Mouse (Mus musculus) spleen, postnatal 10 days (tissue): ENCODE results near the gene Bmf.

Source experiments
- DNase-seq, 2 experiments: peaks; one replicate each; pipeline ENCODE4 v3.0.0; 2021 to 2022; ENCODE audit warnings: low spot score in 2 of 2

Gene Bmf

GRCm38 (mm10) chr2:118545242-118546103, 4.0 kb downstream of the Bmf start:
- peak; percentile 62 to 86 for DNase-seq

DNA sequence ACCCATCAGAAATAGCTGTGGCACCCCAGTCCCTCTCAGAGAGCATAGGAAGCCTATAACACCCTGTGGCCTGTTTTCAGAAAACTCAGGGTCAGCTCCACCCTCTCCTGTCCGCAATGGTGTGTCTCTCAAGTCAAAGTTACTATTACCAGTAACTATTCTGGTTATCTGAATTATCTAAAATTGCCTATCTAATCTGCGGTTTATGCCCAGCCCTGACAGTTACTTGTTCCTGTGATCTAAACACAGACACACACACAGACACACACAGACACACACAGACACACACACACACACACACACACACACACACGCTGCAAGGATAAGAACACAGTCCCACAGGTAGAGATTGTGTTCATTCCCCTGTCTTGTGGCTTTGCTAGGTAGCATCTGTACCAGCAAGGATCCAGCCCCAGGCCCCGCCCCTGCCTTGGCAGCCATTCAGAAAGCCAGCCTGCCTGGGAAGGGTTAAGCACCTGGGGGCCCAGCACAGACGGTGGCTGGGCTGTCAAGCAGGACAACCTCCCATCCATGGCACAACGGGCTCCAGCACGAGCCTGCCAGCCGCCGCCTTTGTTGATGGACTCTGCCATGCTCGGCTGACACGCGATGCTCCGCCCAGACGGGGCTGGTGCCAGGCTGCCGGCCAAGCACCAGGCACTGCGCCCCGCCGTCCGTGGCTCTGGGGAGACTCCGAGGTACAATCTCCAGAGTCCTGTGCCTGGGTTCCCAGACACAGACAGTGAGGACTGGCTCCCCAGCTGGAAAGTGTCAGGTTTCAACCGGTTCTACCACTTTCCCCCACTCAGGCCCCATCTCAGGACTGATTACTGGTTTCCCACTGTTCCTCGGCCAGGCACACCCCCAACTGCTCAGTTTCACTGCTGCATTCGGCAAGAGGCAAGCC, 5.3 kb downstream of the Bmf start:
- peak in 1 of 2 experiments; percentile 79 for DNase-seq

DNA sequence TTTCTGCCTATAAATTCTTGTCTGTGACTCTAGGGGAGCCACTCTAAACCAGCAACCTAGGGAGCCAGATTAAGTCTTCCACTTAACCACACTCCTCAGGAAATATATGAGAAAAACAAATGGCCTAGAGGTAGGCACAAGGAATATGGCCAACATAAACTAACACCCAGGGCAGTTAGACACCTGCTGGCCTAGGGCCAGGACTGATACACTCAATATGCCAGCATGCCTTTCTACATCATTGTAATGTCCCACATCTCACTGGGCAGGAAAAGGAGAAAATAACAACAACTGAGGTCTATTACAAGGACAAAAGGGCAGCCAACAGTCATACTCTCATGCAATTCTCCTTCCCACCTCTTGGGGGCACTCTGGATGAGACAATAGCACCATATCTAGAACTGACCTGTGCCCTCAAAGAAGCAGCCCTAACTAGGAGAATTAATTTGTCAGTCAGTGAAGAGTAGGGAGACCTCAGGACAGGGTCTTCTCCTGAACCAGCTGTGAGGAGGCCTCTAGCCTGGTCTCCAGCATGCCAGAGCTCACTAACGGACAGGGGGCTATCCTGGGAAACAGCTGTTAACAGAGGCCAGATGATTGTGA, 6.4 kb downstream of the Bmf start:
- no peak for DNase-seq

DNA sequence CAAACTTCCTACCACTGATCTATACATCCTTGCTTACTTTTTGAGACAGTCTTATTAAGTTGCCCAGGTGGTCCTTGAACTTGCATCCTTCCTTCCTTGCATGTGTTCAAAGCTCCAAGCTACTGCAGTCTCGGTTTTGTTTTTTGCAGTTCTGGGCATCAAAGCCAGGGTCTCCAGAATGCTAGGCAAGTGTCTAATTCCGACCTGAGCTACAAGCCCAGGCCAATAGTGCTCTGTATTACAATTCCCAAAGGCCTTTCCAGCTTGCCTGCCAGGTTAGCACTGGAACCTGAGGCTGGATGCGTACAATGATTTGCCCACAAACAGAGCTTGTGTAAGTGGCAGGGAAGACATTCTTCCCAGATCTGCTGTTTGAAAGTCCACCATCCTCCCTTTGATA, 7.8 kb downstream of the Bmf start:
- DNase-seq = no peak

DNA sequence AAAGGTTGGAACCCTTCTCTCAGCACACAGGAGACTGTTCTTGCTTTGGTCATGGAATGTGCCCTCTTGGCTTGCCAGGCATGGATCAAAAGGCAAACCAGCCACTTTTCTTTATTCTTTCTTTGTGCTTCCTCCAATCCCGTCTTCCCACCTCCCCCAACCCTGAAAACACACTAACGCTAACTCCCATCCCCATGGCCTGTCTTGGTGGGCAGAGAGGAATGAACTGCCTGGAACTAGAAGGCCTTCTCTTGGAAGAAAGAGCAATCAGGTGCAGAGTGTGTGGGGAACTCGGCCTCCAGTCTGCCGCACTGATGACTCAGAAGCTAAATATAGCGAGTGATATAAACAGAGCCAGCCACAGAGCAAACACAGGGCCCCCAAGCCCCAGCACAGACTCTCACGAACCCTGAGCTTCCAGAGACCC, 8.8 kb downstream of the Bmf start:
- no peak for DNase-seq

DNA sequence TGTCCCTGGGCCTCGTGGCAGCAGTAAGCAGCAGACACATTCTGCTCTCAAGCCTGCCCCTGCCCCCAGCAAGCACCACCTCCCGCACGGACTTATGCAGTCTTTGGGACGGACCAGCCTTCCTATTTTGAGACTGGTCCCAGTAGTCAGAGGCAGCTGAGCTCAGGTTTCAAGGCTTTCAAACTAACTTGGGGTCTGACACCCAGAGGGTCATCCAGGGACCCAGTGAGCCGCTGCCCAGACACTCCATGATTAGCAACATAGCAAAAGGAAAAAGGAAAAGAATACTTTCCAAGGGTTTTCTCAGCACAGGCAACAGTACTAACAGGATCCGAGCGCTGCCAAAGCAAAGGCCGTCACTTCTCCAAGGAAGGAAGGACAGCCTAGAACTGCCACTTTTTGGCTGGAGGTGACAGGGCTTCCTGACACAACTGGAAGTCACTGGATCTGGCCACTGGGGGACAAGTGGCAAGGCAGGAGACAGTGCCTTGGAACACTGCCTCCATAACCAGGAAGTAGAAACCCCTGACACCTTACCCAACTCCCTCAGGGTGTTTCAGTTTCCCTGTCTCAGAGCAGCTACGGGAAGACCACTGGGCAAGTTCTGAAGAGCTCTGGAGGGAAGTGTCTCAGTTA, 9.5 kb downstream of the Bmf start:
- DNase-seq = no peak

DNA sequence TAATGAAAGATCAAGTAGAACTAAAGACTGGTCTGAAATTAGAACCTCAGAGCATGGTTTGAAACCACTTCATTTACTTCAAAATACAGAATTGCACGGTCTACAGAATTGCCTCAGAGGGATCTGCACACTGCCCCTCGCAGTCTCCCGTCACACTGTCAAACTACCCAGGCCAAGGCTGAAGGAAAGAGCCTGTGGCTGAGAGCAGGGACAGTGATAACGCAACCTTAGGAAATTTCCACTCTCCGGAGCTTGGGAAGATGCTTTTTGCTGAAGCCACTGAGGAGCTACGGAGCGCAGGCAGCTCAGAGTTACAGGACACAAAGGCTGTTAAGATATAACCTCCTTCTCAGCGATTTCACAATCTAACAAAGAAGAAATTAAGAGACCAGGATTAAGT, 10.4 kb downstream of the Bmf start:
- DNase-seq = no peak

- no peak for DNase-seq
These were observed 12.3 kb downstream of the Bmf start for GRCm38 (mm10) chr2:118537226-118537625.

DNA sequence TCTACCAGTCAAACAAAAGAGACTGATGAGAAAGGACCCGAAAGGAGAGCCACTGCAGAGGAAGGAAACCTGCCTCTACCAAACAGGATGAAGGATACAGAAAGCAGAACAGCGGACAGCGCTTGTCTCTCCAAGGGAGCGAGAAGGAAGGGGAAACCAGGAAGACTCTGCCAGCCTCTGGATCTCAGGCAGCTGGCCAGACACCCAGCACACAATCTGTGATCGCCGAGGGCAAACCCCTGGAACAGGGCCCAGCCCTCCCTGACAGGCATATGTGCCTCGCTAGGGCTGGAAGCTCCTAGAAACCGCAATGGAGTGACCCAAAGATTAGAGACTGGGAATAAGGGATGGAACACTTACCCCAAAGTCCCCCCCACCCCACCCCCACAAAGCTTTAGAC, 12.9 kb downstream of the Bmf start:
- DNase-seq = no peak

- no peak for DNase-seq
These were observed 13.4 kb downstream of the Bmf start for GRCm38 (mm10) chr2:118536111-118536510.

DNA sequence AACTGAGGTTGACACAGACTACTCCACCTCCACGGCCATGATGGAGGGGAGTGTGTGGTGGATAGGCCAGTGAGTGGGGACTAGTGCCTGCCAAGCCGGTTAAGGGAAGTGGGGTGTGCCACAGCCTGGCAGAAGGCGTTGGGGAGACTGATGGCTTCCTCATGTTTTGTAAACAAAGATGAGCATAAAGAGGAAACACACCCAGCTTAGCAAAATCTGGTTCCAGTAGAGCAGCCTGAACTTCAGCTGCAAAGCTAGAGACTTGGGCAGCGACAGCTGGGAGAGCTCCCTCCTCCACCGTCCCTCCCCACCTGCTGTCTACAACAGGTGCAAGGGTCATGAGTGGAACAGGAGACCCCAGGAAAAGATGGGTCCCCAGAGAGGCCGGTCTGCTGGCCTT, 15.5 kb downstream of the Bmf start:
- no peak for DNase-seq

GRCm38 (mm10) chr2:118532855-118533675, 16.4 kb downstream of the Bmf start:
- DNase-seq = no peak

DNA sequence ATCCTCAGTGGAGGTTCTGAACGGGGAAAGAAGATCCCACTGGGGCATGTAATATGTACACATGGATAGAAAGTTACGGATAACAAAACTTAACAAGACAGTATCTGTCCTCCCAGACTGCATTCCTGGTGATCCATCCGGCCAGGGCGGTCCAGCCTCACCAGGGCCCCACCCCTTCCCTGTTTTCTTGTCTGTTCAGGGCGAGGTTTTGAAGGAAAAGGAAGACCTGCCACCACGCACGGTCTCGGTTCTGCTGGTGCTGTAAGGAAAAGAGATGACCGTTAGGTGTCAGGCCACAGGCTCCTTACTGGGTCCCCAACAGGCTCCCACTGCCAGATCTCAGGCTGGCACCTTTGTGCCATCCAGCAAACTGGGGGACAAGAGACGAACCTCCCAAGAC, 17.1 kb downstream of the Bmf start:
- no peak for DNase-seq

GRCm38 (mm10) chr2:118529466-118530181, 19.9 kb downstream of the Bmf start:
- no peak for DNase-seq

DNA sequence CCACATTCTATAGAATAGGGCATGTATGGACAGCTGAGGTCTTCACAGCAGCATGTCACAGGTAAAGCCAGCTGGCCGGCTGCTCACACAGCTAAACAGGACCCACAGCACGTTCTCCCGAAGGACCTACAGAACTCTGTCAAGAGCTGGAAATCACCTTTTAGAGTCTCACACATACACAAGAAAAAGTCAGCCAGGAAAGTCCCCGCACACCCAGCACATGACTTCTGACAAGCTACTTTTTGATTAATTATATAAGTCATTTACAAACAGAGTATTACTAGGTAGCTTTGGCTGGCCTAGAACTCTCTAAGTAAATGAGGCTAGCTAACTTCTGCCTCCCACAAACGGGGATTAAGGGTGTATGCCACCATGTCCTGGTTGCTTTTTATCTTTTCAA, 22.9 kb downstream of the Bmf start:
- DNase-seq = no peak

- DNase-seq = no peak
These were observed 24.7 kb downstream of the Bmf start for GRCm38 (mm10) chr2:118524811-118525210.

DNA sequence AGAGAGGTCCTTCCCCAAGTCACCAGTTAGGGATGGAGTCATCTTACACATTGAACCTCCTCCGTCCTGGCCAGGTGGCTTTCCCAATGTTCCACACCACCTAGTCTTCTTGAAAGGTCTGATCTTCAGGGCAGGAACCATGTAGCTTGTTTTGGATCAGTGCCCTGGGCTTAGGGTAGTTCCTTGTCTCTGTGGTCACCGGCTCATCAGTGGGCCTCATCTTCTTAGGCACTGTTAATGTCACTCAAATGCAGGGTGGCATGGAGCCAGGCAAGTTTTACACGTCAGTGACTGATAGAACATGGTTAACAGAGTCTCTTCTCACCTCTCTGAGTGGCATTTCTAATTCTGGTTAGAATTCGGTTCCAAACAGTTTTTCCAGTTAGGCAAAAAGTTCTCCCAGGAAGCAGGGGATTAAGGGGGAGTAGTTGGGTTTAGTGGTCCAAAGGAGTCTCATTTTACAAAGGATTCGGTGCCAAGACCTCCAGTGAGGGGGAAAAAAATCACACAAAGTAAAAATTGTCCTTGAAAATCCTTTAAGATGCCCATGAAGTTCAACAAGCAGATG, 26.2 kb downstream of the Bmf start:
- no peak for DNase-seq

DNA sequence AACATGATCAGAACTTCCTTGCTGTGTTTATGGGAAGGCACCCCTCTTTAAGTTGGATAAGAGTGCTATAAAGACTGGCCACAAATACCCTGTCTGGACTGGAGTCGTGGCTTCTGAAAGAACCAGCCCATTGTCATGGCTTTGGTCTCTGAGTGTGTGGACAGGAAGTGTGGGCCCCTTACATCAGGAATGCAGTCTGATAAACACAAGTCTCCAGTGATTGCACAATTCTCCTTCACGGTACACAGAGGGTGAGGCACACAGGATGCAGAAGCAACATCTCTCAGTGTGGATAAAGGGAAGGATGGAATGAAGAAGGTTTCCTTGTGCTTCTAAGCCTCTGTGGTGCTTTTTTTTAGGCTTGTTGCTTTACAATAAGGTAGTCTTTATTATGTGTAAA, 27.2 kb downstream of the Bmf start:
- DNase-seq = no peak

DNA sequence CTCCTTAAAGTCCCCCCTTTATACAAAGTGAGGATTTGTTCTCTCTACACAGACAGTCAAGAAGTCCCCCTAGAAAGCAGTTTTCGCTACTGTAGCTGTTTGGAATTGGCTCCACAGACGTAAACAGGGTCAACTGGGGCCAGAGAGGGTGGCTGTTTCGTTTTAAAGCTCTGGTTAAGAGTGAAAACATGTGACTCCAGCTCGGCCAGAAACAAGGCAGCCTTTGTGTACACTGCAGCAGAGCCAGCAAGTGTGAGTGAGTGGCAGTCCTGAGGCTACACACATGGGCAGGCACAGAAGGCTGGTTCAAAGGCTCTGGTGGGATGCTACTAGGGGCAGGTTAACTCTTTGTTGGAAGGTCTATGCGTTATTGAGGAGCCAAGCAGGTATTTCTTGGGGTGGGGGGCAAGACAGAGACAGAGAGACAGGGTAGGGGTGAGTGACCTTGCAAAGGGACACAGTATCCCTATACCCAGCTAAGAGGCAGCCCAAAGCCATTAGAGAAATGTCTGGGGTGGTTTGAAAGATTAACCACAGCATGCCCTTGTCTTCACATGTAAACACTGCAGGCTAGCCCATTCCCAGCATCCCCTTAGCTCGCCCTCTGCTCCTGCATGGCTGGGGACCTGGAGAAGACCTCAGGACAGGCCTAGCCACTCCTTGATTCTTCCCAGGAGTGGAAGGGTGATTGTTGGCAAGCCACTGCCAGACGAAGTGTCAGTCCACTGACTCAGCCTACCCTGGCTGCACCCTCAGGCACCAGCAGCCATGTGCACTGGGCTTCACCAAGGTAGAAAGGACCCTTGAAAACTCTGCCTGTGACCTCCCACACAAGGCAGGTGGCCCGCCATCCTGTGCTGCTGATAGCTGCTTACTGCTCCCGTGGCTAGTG, 29.2 kb downstream of the Bmf start:
- DNase-seq = no peak
